Mouse (Mus musculus) cerebellum, adult 11-12 months (tissue): ENCODE data around the gene Pom121l2.

Experiments
- DNase-seq: peaks from one replicate; pipeline ENCODE4 v3.0.0; 2022

The Pom121l2 gene

DNA sequence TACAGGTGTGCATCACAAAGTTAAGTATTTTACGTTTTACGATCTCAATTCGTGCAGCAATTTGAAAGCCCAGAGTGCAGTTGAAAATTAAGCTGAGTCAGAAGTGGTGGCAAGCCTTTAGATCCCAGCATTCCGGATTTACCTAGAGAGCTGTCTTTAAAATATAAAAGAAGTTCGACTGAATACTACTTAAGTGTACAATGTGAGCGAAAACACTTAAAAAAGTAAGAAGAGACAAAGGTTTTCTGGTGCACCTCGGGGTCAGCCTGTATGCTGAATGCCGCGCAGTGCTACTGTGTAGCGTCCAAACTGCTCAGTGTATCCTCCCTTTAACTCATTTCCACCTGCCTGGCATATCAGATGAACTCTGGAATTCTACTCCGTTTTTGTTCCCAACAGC lies 40.6 kb downstream of the Pom121l2 start:
- no peak for DNase-seq

DNA sequence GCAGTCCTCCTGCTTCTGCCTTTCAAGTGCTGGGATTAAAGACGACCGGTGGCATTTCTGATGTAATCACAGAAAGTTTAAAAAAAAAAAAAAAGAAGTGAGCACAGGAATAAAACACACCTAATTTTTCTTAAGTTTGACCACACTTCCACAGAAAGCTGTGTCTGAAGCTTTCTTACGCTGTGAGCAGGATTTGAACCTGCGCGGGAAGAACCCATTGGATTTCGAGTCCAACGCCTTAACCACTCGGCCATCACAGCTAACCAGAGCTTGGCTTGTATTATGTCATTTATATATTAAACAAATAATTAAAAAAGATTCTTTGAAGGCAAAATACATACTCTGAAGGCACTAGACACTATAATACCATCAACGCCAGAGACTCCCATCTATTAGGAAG lies 41.2 kb downstream of the Pom121l2 start:
- peak; percentile 57 for DNase-seq

DNA sequence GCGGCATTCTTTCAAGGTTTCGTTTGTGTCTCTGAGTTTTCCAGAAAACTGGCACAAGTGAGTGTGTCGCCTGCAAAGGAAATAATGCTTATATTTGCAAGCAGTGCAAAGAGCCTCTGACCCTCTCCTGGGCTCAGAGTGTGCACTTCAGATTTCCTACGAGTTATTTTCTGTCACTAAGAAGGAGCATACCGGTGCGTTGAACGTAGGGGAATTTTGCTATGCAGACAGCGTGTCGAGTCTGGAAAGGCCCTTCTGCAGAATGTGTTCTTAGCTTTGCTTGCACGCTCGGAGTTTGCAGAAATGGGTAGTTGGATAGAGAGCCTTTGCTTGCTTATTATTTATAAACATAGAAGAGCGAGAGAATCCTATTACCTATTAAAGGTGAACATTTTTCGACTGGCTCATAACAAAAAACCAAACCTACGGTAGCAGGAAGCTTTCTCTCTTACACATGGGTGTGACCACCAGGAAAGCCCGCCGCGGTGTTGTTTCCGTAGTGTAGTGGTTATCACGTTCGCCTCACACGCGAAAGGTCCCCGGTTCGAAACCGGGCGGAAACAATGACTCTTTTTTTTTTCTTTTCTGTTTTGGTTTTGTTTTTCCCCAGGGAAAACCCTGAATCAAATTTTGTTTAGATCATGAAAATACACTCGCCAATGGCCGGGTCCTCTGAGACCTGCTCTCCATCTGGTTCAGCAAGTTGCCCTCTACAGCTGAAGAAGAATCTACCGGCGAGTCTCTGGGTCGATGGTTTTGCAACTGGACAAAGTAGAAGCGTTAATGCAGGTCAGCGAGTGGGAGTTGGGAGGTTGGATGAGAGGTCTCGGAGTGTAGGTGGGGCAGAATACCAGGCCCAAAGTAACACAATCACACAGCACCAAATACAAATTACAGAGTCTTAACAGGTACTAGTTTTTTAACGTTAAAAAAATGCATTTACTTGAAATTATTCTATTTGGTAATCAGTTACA lies 45.4 kb downstream of the Pom121l2 start:
- DNase-seq = peak; percentile 53

DNA sequence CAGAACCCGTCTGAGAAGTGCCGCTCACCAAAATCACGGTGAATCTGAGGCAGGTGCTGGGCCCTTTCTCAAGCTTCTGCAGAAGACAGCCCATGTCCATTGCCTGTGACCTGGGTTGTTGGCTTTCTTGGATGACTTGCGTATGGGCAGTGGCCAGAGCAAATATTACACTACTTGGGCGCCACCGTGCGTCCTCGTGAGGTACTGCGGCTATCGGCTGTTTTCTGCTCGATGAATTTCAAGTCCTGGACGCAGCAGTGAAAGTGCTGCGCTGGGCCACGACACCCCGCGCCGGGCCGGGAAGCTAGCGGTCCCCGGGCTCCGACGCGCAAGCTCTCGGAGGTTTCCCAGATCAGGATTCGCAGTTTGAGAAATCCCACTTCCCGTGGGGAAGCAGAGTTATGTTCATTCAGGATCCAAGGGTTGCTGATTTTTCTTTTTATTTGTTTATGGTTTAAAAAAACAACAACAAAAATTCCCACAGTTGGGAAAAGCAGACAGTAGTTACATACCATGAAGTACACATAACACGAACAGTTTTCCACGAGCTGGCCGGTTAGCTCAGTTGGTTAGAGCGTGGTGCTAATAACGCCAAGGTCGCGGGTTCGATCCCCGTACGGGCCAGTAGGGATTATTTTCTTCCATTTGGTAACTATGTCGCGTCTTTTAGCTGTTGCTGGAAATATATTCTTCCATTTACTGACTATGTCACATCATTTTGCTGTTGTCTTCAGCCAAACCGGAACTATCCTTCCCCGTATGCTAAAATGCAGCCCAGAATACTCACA lies 47.9 kb downstream of the Pom121l2 start:
- peak; percentile 92 for DNase-seq

DNA sequence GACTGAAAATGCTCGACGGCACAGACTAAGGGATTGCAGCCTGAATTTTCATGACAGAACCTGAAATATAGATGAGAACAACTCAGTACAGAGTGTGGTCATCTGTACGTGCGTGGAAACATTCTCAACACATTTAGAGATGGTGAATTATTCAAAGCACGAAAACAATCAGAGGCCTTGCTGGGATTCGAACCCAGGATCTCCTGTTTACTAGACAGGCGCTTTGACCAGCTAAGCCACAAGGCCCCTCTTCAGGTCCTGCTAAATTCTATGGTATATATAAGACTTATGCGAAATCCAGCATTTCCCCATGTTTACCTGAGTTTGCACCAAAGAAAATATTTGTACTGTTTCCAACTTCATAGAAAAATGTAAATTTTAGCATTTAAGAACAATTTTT lies 48.9 kb downstream of the Pom121l2 start:
- DNase-seq = peak; percentile 14

DNA sequence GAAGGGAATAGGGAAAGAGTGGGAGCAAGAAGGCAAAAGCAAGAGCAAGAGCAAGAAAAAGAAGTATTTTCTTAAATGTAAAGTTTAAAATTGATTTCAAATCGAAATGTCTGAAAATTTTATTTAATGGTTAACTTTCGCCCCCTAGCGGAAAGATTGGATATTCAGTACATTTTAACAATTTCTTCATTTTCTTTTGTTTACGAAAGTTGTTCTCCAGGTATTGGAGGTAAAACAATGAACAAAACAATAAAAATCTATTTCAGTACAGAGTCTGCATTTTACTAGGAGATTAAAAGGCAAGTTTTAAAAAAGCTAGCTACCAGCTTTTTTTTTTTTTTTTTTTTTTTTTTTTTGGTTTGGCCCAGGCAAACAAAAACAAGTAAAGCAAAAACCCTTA lies 49.5 kb downstream of the Pom121l2 start:
- DNase-seq = no peak

DNA sequence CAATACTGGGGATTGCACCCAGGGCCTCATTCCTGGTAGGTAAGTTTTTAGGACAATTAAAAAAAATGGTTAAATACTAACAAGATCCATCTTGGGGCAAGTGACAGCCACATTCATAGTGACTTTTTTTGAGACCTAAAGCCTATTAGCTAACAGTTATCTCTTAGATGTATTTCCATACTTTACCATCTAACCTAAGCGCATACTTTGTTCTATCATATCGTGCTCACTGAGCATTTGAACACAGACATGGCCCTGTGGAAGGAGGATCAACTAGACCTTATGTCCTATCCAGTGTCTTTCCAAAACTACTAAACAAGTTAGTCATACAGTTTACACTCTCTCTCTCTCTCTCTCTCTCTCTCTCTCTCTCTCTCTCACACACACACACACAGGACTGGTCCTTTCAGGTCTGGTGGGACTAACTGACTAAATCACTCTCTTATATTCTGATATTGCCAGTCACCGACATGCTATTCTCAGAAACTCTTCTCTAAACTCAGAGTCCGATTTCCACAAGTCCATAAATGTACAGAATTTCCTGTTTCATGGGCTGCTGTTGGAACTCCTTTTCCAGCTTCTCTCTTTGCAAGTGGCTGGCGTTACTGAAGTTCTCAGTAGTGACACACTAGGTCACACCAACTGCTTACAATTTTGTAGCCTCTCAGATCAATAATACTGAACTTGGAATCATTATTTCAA lies 52.9 kb downstream of the Pom121l2 start:
- no peak for DNase-seq

DNA sequence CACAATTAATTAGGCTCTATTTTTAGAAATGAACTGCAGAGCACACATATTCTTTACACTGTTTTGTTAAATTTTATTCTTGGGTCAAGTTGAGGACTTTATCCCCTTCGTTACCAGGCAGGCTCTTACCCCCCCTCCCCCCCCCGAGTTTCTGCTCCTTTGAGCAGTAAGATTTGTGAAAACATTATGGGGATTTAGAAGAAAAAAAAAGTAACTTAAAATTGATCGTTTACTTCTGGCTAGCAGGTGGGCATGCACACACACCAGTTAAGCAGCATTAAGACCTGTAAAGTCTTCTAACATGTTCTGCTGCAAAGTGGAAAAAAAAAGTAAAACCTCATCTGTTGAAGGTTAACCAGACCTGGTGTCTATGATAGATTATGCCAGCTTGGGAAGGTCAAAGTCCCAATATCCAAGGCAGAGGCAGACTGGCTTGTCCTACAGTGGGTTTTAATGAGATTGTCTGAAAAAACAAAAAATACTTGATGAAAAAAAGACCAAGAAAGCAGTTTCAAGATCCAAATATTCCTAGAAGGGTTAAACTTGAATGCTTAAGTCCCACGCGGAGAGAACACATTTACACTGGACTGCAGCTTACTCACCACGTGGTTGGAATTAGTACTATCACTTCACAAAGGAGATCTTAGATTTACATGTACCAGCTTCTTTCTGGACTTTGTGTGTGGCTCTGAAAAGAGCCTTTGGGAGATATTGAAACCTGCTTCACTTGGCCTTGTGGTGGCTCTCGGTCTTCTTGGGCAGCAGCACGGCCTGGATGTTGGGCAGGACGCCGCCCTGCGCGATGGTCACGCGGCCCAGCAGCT lies 53.7 kb downstream of the Pom121l2 start:
- no peak for DNase-seq

DNA sequence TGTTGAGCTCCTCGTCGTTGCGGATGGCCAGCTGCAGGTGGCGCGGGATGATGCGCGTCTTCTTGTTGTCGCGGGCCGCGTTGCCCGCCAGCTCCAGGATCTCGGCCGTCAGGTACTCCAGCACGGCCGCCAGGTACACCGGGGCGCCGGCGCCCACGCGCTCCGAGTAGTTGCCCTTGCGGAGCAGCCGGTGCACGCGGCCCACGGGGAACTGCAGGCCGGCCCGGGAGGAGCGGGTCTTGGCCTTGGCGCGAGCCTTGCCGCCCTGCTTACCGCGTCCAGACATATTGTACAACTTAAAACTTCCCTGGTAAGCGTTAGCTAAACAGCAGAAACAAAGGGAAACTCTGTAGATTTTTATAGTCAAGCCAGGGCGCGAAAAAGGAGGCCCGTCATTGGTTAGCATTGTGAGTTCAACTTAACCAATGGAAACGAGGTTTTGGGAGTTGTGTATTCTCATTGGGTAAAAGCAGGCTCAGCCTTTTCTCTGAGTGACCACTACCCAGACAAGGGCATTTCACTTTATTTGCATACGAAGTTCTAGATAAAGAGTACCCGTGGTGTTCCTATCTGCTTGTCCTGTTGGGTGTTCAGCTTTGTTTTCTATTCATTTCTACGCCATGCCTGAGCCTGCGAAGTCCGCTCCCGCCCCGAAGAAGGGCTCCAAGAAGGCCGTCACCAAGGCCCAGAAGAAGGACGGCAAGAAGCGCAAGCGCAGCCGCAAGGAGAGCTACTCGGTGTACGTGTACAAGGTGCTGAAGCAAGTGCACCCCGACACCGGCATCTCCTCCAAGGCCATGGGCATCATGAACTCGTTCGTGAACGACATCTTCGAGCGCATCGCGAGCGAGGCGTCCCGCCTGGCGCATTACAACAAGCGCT lies 54.5 kb downstream of the Pom121l2 start, which contains the start of the genes Hist1h2ah and Hist1h2bk:
Gene Hist1h2ah, minus strand, starts transcription at position 302 of the 882 bp plus-strand sequence.
Gene Hist1h2bk, plus strand, starts transcription at position 604 of the 882 bp plus-strand sequence.
- DNase-seq = peak; percentile 80

DNA sequence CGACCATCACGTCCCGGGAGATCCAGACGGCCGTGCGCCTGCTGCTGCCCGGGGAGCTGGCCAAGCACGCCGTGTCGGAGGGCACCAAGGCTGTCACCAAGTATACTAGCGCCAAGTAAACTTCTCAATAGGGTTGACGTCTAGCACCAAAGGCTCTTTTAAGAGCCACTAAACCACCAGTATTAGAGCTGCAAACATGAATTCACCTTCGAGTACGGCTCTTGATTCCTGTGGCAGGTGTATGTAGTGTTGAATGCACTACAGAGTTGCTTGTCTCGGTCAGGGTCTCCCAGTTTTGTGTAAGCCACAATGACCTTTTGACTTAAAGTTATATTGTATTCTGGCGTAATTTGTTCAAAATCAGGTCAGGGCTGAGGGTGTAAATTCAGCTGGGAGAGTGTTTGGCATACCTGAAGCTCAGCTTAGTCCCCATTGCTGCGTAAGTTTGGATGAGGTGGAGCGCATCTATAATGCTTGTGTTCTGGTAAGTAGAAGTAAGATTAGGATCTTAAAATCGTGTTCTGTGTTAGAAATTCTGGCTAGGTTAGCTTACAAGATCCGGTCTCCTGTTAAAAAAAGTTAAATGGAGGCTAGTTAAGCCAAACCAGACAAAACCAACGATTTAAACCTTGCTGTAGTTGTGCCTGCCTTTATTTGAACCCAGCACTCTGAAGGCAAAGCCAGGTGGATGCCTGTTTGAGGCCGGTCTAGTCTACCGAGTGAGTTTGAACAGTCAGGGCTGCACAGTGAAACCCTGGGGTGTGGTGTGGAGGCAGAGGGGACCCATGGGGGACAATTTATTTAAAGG lies 55.4 kb downstream of the Pom121l2 start:
- peak; percentile 17 for DNase-seq

DNA sequence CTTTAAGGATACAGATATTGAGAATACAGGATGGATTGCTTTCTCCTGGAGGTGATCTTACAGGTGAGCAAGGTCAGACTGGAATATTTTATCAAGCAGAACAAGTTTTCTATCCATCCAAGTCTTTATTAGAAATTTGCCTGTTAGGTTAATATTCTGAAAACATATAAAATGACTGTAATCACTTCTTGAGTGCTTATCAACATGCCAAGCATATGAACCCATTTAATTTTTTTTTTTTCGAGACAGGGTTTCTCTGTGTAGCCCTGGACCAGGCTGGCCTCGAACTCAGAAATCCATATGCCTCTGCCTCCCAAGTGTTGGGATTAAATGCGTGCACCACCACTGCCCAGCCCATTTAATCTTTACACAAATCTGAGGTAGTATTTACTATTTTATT lies 56.0 kb downstream of the Pom121l2 start:
- no peak for DNase-seq

DNA sequence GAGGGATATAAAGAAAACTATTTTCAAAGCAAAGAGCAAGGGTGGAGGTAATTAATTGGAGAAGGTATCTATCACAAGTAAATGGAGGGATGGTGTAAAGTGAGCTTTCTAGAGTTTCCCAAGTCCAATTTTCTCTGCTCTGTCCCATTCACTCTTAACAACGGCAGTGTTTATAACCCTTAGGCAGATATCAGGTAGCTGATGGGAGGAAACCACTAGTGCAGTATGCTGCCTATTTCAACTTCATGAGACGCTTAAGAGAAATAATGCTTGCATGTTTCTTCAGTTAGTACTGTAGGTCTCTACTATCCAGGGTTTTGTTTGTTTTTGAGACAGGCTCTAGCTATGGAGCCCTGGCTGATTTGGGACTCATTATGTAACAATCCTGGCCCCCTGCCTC lies 56.4 kb downstream of the Pom121l2 start:
- DNase-seq = no peak
